Mouse (Mus musculus) liver, embryonic 13.5 days (tissue): ENCODE data around the gene Obsl1. TPM values are rescaled to one million over a fixed set of nuclear protein-coding genes. Genes with fewer than 3 reads are reported as not detected.

ENCODE experiments used
- ATAC-seq: fragments of 200-750 bp; cut with Nextera tagmentation; 2 replicates; pipeline ENCODE4 v1.8.0; 2017; ENCODE audit warnings: low read depth, mild to moderate bottlenecking, moderate number of reproducible peaks, moderate library complexity
- DNase-seq: peaks from one replicate; pipeline ENCODE4 v3.0.0; 2022
- H3K27ac ChIP-seq: fragments of 300-500 bp; sonication (generic); 2 replicates; pipeline ENCODE4 v1.5.1; 2015; ENCODE audit warnings: moderate library complexity, mild to moderate bottlenecking, inconsistent platforms
- H3K27me3 ChIP-seq: fragments of 300-500 bp; sonication (generic); 2 replicates; pipeline ENCODE4 v1.6.1; 2015; ENCODE audit warnings: mild to moderate bottlenecking, inconsistent platforms
- H3K36me3 ChIP-seq: fragments of 300-500 bp; sonication (generic); 2 replicates; pipeline ENCODE4 v1.6.1; 2015; ENCODE audit warnings: mild to moderate bottlenecking, inconsistent platforms
- H3K4me1 ChIP-seq: fragments of 300-500 bp; sonication (generic); replicated peaks from 2 replicates; pipeline ENCODE4 v1.6.1; 2015; ENCODE audit warnings: inconsistent platforms
- H3K4me2 ChIP-seq: fragments of 300-500 bp; sonication (generic); 2 replicates; pipeline ENCODE4 v1.6.1; 2015; ENCODE audit warnings: inconsistent platforms, mild to moderate bottlenecking, moderate library complexity
- H3K4me3 ChIP-seq: fragments of 300-500 bp; sonication (generic); replicated peaks from 2 replicates; pipeline ENCODE4 v1.5.1; 2015; ENCODE audit warnings: mild to moderate bottlenecking, inconsistent platforms
- H3K9ac ChIP-seq: fragments of 300-500 bp; sonication (generic); 2 replicates; pipeline ENCODE4 v1.6.1; 2015; ENCODE audit warnings: mild to moderate bottlenecking, inconsistent platforms
- H3K9me3 ChIP-seq: fragments of 300-500 bp; sonication (generic); replicated peaks from 2 replicates; pipeline ENCODE4 v1.6.1; 2016; ENCODE audit warnings: inconsistent platforms
- WGBS: fragments of 180-500 bp; shearing (Covaris S2); methylation state at CpG from one replicate; pipeline ENCODE4 v1.1.7; 2015; ENCODE audit not compliant: insufficient replicate concordance; 5-methylcytosine and 5-hydroxymethylcytosine counted together
- polyA plus RNA-seq: library from polyadenylated mRNA; unstranded; fragments of >200 nt; fragmentation: Nextera tagmentation; extraction: Ambion mirVana; gene quantifications from 2 replicates; pipeline ENCODE4 v1.2.1, GENCODE M21; 2015

Gene Obsl1
- polyA plus RNA-seq, 1 experiment from 2014 or later: 7.4 TPM

- WGBS: 81% methylated on average over 15 of the region's 15 CpGs
- H3K4me2 ChIP-seq: no peak overlapping the region
- peaks cover 16% of the 10 kb centered on the region for H3K36me3 ChIP-seq
- H3K9ac ChIP-seq: no peak overlapping the region
- peaks cover 43% of the 10 kb centered on the region for H3K4me1 ChIP-seq
- no peak overlapping the region for H3K27ac ChIP-seq
- no peak overlapping the region for H3K4me3 ChIP-seq
- peaks cover 18% of the 10 kb centered on the region for H3K27me3 ChIP-seq
- no peaks in the 10 kb centered on the region for H3K9me3 ChIP-seq
- ATAC-seq (no peak), DNase-seq (no peak)
Observed at GRCm38 (mm10) chr1:75441471-75441996, 64.7 kb downstream of the Obsl1 start.

- H3K27ac ChIP-seq: no peak overlapping the region
- ATAC-seq (no peak), DNase-seq (no peak)
- no peak overlapping the region for H3K4me3 ChIP-seq
- peaks cover 40% of the 10 kb centered on the region for H3K4me1 ChIP-seq
- H3K4me2 ChIP-seq: no peak overlapping the region
- no peaks in the 10 kb centered on the region for H3K9me3 ChIP-seq
- H3K36me3 ChIP-seq: peaks cover 16% of the 10 kb centered on the region
- H3K27me3 ChIP-seq: peaks cover 11% of the 10 kb centered on the region; the same call in 1 of the 2 replicates
- H3K9ac ChIP-seq: no peak overlapping the region
- 87% methylated on average over 7 of the region's 7 CpGs for WGBS
Observed at GRCm38 (mm10) chr1:75440661-75441060, 65.6 kb downstream of the Obsl1 start.

GRCm38 (mm10) chr1:75438782-75439181 lies 67.5 kb downstream of the Obsl1 start:
- no peak overlapping the region for H3K9ac ChIP-seq
- WGBS: 78% methylated on average over 8 of the region's 9 CpGs

GRCm38 (mm10) chr1:75435475-75436328 lies 70.5 kb downstream of the Obsl1 start, which contains the start of gene Gmppa:
Gmppa (plus strand) TSS chr1:75435930.
- Histone ChIP-seq H3K4me3 (peak within 1 kb of the TSS; percentile 70), H3K9me3 (no peaks in the 10 kb centered on the region), H3K36me3 (peaks cover 9% of the 10 kb centered on the region), H3K27ac (peak within 1 kb of the TSS; percentile 50), H3K9ac (peak within 1 kb of the TSS; percentile 77), H3K27me3 (peaks cover 27% of the 10 kb centered on the region), H3K4me2 (peak within 1 kb of the TSS; percentile 75), H3K4me1 (peaks cover 20% of the 10 kb centered on the region)
- 7% methylated on average over 28 of the region's 28 CpGs for WGBS
- ATAC-seq (peak; percentile 79), DNase-seq (peak; percentile 62)

More at GRCm38 (mm10) chr1:75438782-75439181, 67.5 kb downstream of the Obsl1 start:
- DNase-seq (no peak), ATAC-seq (no peak)
- Histone ChIP-seq H3K27me3 (no peaks in the 10 kb centered on the region), H3K9me3 (no peaks in the 10 kb centered on the region), H3K4me3 (no peak overlapping the region), H3K4me1 (peaks cover 26% of the 10 kb centered on the region), H3K4me2 (no peak overlapping the region), H3K27ac (no peak overlapping the region), H3K36me3 (peaks cover 16% of the 10 kb centered on the region)

Other genes starting within 250 kb of the Obsl1 start
- 0.17 and 0.24 TPM in 2 replicates for gene Ptprn, start 241.9 kb downstream of the Obsl1 start, polyA plus RNA-seq
- gene Resp18, start 228.0 kb downstream of the Obsl1 start, polyA plus RNA-seq: not detected in 2 replicates
- 53.1 and 58.0 TPM in 2 replicates for gene Dnpep, start 188.5 kb downstream of the Obsl1 start, polyA plus RNA-seq
- gene Des, start 146.1 kb downstream of the Obsl1 start, polyA plus RNA-seq: 5.0 and 5.1 TPM in 2 replicates
- 10.3 and 10.7 TPM in 2 replicates for gene Speg, start 131.2 kb downstream of the Obsl1 start, polyA plus RNA-seq
- gene Gmppa, start 70.5 kb downstream of the Obsl1 start, polyA plus RNA-seq: 37.1 and 41.7 TPM in 2 replicates
- 0.14 and 0.25 TPM in 2 replicates for gene Asic4, start 56.0 kb downstream of the Obsl1 start, polyA plus RNA-seq
- gene Chpf, start 27.1 kb downstream of the Obsl1 start, polyA plus RNA-seq: 5.6 and 5.7 TPM in 2 replicates
- 0.08 and 0.10 TPM in 2 replicates for gene Tmem198, start 26.9 kb downstream of the Obsl1 start, polyA plus RNA-seq
- 0.50 and 0.51 TPM in 2 replicates for gene Inha, start 625 bp upstream of the Obsl1 start, polyA plus RNA-seq
- 5.5 and 6.2 TPM in 2 replicates for gene Stk11ip, start 15.1 kb upstream of the Obsl1 start, polyA plus RNA-seq
- gene Slc4a3, start 39.8 kb upstream of the Obsl1 start, polyA plus RNA-seq: 0.96 and 1.2 TPM in 2 replicates